ENCODE assay signal across 9 mouse cellular contexts in genomic region chr3:37845313-37846023, GRCm38 (mm10).
DNase-seq lines count a peak whose midpoint lies in the region; ATAC-seq and TF ChIP-seq lines count a peak whose summit lies in the region.
"Had no signal": no experiment of that assay in that cellular context is flagged by ENCODE, and none has a peak within 500 bp of the region (broad histone marks: within the 10 kb centered on the region; RNA-seq: fewer than 3 reads in every experiment).

No protein-coding gene starts in this region.

- peak overlapping the region; percentile 23; the same call in 1 of the 2 replicates for H3K27ac ChIP-seq in layer of hippocampus, adult 2 months
- peak overlapping the region; percentile 1; the same call in 1 of the 2 replicates for H3K27ac ChIP-seq in lung, postnatal 0 days (ENCODE audit: low read length)
- H3K27ac ChIP-seq in hindbrain, embryonic 11.5 days (ENCODE audit: low read depth, low read length), result no peak overlapping the region
- no peak overlapping the region for H3K27ac ChIP-seq in forebrain, embryonic 11.5 days (ENCODE audit: low read depth, low read length)
- H3K27ac ChIP-seq: liver, embryonic 13.5 days had no signal

- DNase-seq in layer of hippocampus, adult 2 months (ENCODE audit: low spot score in 2 of 2), result no peak
- no peak for DNase-seq in layer of hippocampus, adult 11-12 months (ENCODE audit: low spot score)
- peak; percentile 23 for DNase-seq in brain, embryonic 14.5 days (ENCODE audit: low read depth)
- peak; percentile 75 to 79 for DNase-seq in heart, adult 9 months (ENCODE audit: low spot score in 2 of 2)
- peak; percentile 59 for DNase-seq in lung, postnatal 0 days (ENCODE audit: low spot score)
- DNase-seq in hindbrain, embryonic 11.5 days (ENCODE audit: low spot score), result no peak
- DNase-seq in forebrain, embryonic 11.5 days (ENCODE audit: low spot score), result no peak
- no peak for DNase-seq in right cerebral cortex, postnatal 10 days (ENCODE audit: low spot score in 2 of 2)
- DNase-seq: liver, embryonic 13.5 days had no signal

- ATAC-seq in lung, postnatal 0 days, result peak; percentile 55
- no peak for ATAC-seq in hindbrain, embryonic 11.5 days (ENCODE audit: low FRiP score)
- no peak for ATAC-seq in forebrain, embryonic 11.5 days (replicated peaks; ENCODE audit: low FRiP score)

- no peak overlapping the region for H3K4me3 ChIP-seq in layer of hippocampus, adult 2 months
- H3K4me3 ChIP-seq in lung, postnatal 0 days (ENCODE audit: low read depth, low read length), result no peak overlapping the region
- H3K4me3 ChIP-seq in hindbrain, embryonic 11.5 days (ENCODE audit: low read depth, low read length), result no peak overlapping the region
- no peak overlapping the region for H3K4me3 ChIP-seq in forebrain, embryonic 11.5 days (ENCODE audit: low read depth, low read length)
- H3K4me3 ChIP-seq: liver, embryonic 13.5 days had no signal

- no peaks in the 10 kb centered on the region for H3K36me3 ChIP-seq in lung, postnatal 0 days (ENCODE audit: insufficient read depth, low read length)
- H3K36me3 ChIP-seq in hindbrain, embryonic 11.5 days (ENCODE audit: control insufficient read depth, insufficient read depth, low read length), result no peaks in the 10 kb centered on the region
- no peaks in the 10 kb centered on the region for H3K36me3 ChIP-seq in forebrain, embryonic 11.5 days (ENCODE audit: control insufficient read depth, insufficient read depth, low read length)
- H3K36me3 ChIP-seq: liver, embryonic 13.5 days had no signal

- H3K27me3 ChIP-seq in lung, postnatal 0 days (replicated peaks; ENCODE audit: insufficient read depth, low read length), result no peaks in the 10 kb centered on the region
- peaks cover 2% of the 10 kb centered on the region; the same call in 1 of the 2 replicates for H3K27me3 ChIP-seq in hindbrain, embryonic 11.5 days (ENCODE audit: control insufficient read depth, insufficient read depth, low read length)
- H3K27me3 ChIP-seq in forebrain, embryonic 11.5 days (ENCODE audit: control insufficient read depth, insufficient read depth, low read length), result no peaks in the 10 kb centered on the region
- H3K27me3 ChIP-seq: liver, embryonic 13.5 days had no signal

- WGBS in lung, postnatal 0 days, result 53% methylated on average over 11 of the region's 11 CpGs
- WGBS in hindbrain, embryonic 11.5 days, result 86% methylated on average over 11 of the region's 11 CpGs
- WGBS in forebrain, embryonic 11.5 days, result 87% methylated on average over 11 of the region's 11 CpGs

- no peaks in the 10 kb centered on the region for H3K4me1 ChIP-seq in lung, postnatal 0 days (ENCODE audit: insufficient read depth, low read depth, low read length)
- no peaks in the 10 kb centered on the region for H3K4me1 ChIP-seq in hindbrain, embryonic 11.5 days (replicated peaks; ENCODE audit: control insufficient read depth, insufficient read depth, low read length)
- H3K4me1 ChIP-seq in forebrain, embryonic 11.5 days (replicated peaks; ENCODE audit: control insufficient read depth, insufficient read depth, low read length), result no peaks in the 10 kb centered on the region
- H3K4me1 ChIP-seq: liver, embryonic 13.5 days had no signal

- no peak for TF ChIP-seq CTCF in layer of hippocampus, adult 2 months (conservative IDR thresholded peaks at IDR 0.05)
- TF ChIP-seq CTCF in brain, embryonic 14.5 days (IDR thresholded peaks at IDR 0.05; ENCODE audit: borderline replicate concordance, extremely low read depth, insufficient read depth, insufficient read length), result no peak
- no peak for TF ChIP-seq CTCF in lung, postnatal 0 days (IDR thresholded peaks at IDR 0.05)

- no peak for TF ChIP-seq POLR2A in brain, embryonic 14.5 days (IDR thresholded peaks at IDR 0.05; ENCODE audit: borderline replicate concordance, extremely low read depth, insufficient read depth, insufficient read length, poor library complexity, severe bottlenecking)

- no peak overlapping the region for H3K9ac ChIP-seq in lung, postnatal 0 days (replicated peaks; ENCODE audit: low read depth)
- no peak overlapping the region for H3K9ac ChIP-seq in hindbrain, embryonic 11.5 days (ENCODE audit: low read depth, low read length)
- H3K9ac ChIP-seq in forebrain, embryonic 11.5 days (ENCODE audit: low read length), result no peak overlapping the region
- H3K9ac ChIP-seq: liver, embryonic 13.5 days had no signal

- TF ChIP-seq EP300 in lung, postnatal 0 days (IDR thresholded peaks at IDR 0.05), result peak; percentile 35; the same call in 1 of the 2 replicates

- H3K9me3 ChIP-seq in lung, postnatal 0 days (ENCODE audit: low read length), result no peaks in the 10 kb centered on the region
- no peaks in the 10 kb centered on the region for H3K9me3 ChIP-seq in hindbrain, embryonic 11.5 days (ENCODE audit: control insufficient read depth, low read length)
- no peaks in the 10 kb centered on the region for H3K9me3 ChIP-seq in forebrain, embryonic 11.5 days (ENCODE audit: control insufficient read depth, low read length)
- H3K9me3 ChIP-seq: liver, embryonic 13.5 days had no signal

- no peak overlapping the region for H3K4me2 ChIP-seq in lung, postnatal 0 days (replicated peaks; ENCODE audit: low read depth, low read length)
- no peak overlapping the region for H3K4me2 ChIP-seq in hindbrain, embryonic 11.5 days (replicated peaks; ENCODE audit: low read depth, low read length)
- no peak overlapping the region for H3K4me2 ChIP-seq in forebrain, embryonic 11.5 days (ENCODE audit: low read depth, low read length, severe bottlenecking)
- H3K4me2 ChIP-seq: liver, embryonic 13.5 days had no signal

Comparison
In these comparisons a context has a peak if more than half of its experiments do, and no peak if none do; other contexts are left out.
1. DNase-seq: peak in brain, embryonic 14.5 days (single experiment), heart, adult 9 months (2 of 2) and lung, postnatal 0 days (single experiment); none in layer of hippocampus, adult 2 months (0 of 2), layer of hippocampus, adult 11-12 months (single experiment), hindbrain, embryonic 11.5 days (single experiment), forebrain, embryonic 11.5 days (single experiment) and right cerebral cortex, postnatal 10 days (0 of 2).
2. H3K27ac ChIP-seq: peak in layer of hippocampus, adult 2 months (single experiment) and lung, postnatal 0 days (single experiment); none in hindbrain, embryonic 11.5 days (single experiment) and forebrain, embryonic 11.5 days (single experiment).